Mouse (Mus musculus) liver, adult 2 months (tissue): Measurements from ENCODE around the gene Kcnj12. TPM values are rescaled to one million over a fixed set of nuclear protein-coding genes. Genes with fewer than 3 reads are reported as not detected.

Experiments used
- DNase-seq: peaks from one replicate; pipeline ENCODE4 v3.0.0-alpha.2; 2011; ENCODE audit warnings: low read depth, low spot score; ENCODE audit errors: extremely low read depth
- H3K27ac ChIP-seq: fragments of 200-500 bp; replicated peaks from 2 replicates; pipeline ENCODE4 v1.5.1; 2012; ENCODE audit warnings: low read depth, mild to moderate bottlenecking, control low read depth, inconsistent platforms, low read length; ENCODE audit not compliant: insufficient read depth
- H3K27me3 ChIP-seq: fragments of 200-500 bp; 2 replicates; pipeline ENCODE4 v1.6.1; 2012; ENCODE audit warnings: mild to moderate bottlenecking, moderate library complexity, low read length, inconsistent platforms; ENCODE audit not compliant: control insufficient read depth, insufficient read depth
- H3K36me3 ChIP-seq: fragments of 200-500 bp; 2 replicates; pipeline ENCODE4 v1.6.1; 2012; ENCODE audit warnings: low read length, inconsistent platforms; ENCODE audit not compliant: control insufficient read depth, insufficient read depth
- H3K4me1 ChIP-seq: fragments of 200-500 bp; 2 replicates; pipeline ENCODE4 v1.6.1; 2011; ENCODE audit warnings: low read length; ENCODE audit not compliant: control insufficient read depth, insufficient read depth
- H3K4me3 ChIP-seq: fragments of 200-500 bp; 2 replicates; pipeline ENCODE4 v1.5.1; 2011; ENCODE audit warnings: low read depth, mild to moderate bottlenecking, control low read depth, low read length, moderate library complexity; ENCODE audit not compliant: insufficient read depth
- H3K79me2 ChIP-seq: fragments of 200-500 bp; 2 replicates; pipeline ENCODE4 v1.6.1; 2012; ENCODE audit warnings: inconsistent platforms, mild to moderate bottlenecking, low read length, moderate library complexity; ENCODE audit not compliant: control insufficient read depth, insufficient read depth
- H3K9ac ChIP-seq: fragments of 200-500 bp; 2 replicates; pipeline ENCODE4 v1.6.1; 2012; ENCODE audit warnings: low read depth, mild to moderate bottlenecking, control low read depth, inconsistent platforms, low read length
- CTCF ChIP-seq: fragments of 200-500 bp; IDR thresholded peaks from 2 replicates; pipeline ENCODE4 v1.5.1; 2011; ENCODE audit warnings: low read depth, low read length, control low read depth
- POLR2A ChIP-seq: fragments of 200-500 bp; IDR thresholded peaks from 2 replicates; pipeline ENCODE4 v1.6.1; 2011; ENCODE audit warnings: low read length, control low read depth; ENCODE audit not compliant: insufficient read depth; ENCODE audit errors: extremely low read depth
- WGBS: fragments of 180-500 bp; shearing (Covaris S2); methylation state at CpG from one replicate; pipeline ENCODE4 v1.1.7; 2018; 5-methylcytosine and 5-hydroxymethylcytosine counted together
- polyA plus RNA-seq: library from polyadenylated mRNA; depleted of rRNA; stranded (reverse); fragments of >200 nt; gene quantifications from 2 replicates; pipeline ENCODE4 v1.2.3, GENCODE M21; 2012
- total RNA-seq: library from RNA; depleted of rRNA; stranded (reverse); fragments of >200 nt; gene quantifications from 2 replicates; pipeline ENCODE4 v1.2.3, GENCODE M21; 2014

Gene Kcnj12
- total and polyA plus RNA-seq, 2 experiments: not detected

DNA sequence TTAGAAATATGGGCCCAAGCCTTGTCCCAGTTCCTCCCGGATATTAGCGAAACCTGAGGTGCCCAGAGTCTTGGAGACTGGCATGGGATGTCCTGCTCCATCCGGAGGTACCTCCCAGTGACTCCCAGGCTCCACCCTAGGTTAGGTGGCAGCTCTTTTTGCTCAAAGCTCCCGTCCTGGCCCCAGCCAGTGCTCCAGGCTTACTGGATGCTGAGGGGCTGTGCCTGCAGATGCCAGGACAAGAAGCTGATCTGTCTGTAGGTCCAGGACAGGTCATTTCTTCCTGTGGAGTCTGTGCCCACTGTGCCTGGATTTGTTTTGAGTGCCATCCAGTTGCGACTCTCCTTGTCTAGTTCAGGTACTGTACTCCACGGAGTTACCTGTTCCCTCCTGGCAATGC, 43.3 kb downstream of the Kcnj12 start:
- H3K36me3 ChIP-seq: no peaks in the 10 kb centered on the region
- H3K4me1 ChIP-seq: no peaks in the 10 kb centered on the region
- H3K9ac ChIP-seq: no peak overlapping the region
- DNase-seq: no peak
- H3K27me3 ChIP-seq: no peaks in the 10 kb centered on the region
- 88% methylated on average over 6 of the region's 6 CpGs for WGBS
- TF ChIP-seq POLR2A (no peak), CTCF (no peak)
- no peaks in the 10 kb centered on the region for H3K79me2 ChIP-seq
- no peak overlapping the region for H3K27ac ChIP-seq
- no peak overlapping the region for H3K4me3 ChIP-seq

DNA sequence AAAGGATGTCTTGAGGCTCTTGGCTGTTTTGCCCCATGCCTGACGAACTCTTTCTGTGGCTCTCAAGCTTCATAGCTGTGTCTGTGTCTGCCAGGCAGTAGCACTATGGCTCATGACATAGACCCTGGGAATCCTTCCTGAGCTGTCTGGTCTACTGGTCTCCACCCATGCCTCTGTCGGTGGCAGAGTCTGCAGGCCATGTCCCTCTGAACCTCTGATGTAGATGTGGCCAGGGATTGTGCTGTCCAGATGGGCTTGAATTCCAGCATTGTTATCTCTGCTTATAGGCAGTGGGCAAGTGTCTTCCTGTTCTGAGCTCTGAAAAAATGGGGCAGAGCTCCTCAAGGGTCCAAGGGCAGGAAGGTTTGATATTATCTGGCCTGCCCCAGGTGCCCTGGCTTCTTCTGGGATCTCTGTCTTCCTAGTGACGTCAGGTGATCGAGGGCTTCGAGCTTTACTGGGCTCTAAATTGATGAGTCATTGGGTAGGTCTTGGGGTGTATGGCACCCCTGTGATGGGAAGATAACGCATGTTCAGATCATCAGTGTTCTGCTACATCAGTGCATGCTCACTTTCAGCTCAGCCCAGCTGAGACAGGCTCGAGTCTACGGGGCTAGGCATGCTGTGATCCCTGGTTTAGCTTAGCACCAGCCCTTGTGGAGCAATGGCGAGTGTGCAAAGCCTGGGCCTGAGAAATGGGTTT, 44.9 kb downstream of the Kcnj12 start:
- Histone ChIP-seq H3K27me3 (no peaks in the 10 kb centered on the region), H3K27ac (no peak overlapping the region), H3K4me3 (no peak overlapping the region), H3K4me1 (no peaks in the 10 kb centered on the region), H3K36me3 (no peaks in the 10 kb centered on the region), H3K79me2 (no peaks in the 10 kb centered on the region), H3K9ac (no peak overlapping the region)
- WGBS: 86% methylated on average over 9 of the region's 9 CpGs
- DNase-seq: no peak
- TF ChIP-seq POLR2A (no peak), CTCF (no peak)

DNA sequence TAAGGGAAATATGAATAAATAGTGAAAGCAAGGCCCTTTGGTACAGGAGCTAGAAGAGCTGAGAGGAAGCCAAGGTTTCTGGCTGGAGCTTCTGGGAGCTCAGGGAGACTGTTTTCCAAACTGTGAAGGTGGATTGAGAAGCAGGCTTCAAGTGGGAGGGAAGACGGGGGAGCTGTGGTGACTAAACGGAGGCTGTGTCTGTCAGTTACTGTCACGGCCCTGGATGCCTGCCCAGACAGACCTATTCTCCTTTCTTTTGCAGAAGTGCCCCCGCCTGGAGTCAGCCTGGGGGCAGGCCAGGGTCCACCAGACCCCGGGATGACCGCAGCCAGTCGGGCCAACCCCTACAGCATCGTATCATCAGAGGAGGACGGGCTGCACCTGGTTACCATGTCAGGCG, 46.5 kb downstream of the Kcnj12 start:
- Histone ChIP-seq H3K4me1 (no peaks in the 10 kb centered on the region), H3K27me3 (no peaks in the 10 kb centered on the region), H3K4me3 (no peak overlapping the region), H3K9ac (no peak overlapping the region), H3K79me2 (no peaks in the 10 kb centered on the region), H3K27ac (no peak overlapping the region), H3K36me3 (no peaks in the 10 kb centered on the region)
- TF ChIP-seq POLR2A (no peak), CTCF (no peak)
- no peak for DNase-seq
- 86% methylated on average over 10 of the region's 10 CpGs for WGBS

DNA sequence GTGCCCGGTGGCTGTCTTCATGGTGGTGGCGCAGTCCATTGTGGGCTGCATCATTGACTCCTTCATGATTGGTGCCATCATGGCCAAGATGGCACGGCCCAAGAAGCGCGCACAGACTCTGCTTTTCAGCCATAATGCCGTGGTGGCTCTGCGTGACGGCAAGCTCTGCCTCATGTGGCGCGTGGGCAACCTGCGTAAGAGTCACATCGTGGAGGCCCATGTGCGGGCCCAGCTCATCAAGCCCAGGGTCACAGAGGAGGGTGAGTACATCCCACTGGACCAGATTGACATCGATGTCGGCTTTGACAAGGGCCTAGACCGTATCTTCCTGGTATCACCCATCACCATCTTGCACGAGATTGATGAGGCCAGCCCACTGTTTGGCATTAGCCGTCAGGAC, 47.3 kb downstream of the Kcnj12 start:
- no peaks in the 10 kb centered on the region for H3K4me1 ChIP-seq
- no peak overlapping the region for H3K4me3 ChIP-seq
- no peak overlapping the region for H3K9ac ChIP-seq
- H3K27me3 ChIP-seq: no peaks in the 10 kb centered on the region
- no peak for DNase-seq
- H3K27ac ChIP-seq: no peak overlapping the region
- H3K79me2 ChIP-seq: no peaks in the 10 kb centered on the region
- no peaks in the 10 kb centered on the region for H3K36me3 ChIP-seq
- whole genome bisulfite sequencing: 97% methylated on average over 18 of the region's 18 CpGs
- no peak for TF ChIP-seq POLR2A
- no peak for TF ChIP-seq CTCF

DNA sequence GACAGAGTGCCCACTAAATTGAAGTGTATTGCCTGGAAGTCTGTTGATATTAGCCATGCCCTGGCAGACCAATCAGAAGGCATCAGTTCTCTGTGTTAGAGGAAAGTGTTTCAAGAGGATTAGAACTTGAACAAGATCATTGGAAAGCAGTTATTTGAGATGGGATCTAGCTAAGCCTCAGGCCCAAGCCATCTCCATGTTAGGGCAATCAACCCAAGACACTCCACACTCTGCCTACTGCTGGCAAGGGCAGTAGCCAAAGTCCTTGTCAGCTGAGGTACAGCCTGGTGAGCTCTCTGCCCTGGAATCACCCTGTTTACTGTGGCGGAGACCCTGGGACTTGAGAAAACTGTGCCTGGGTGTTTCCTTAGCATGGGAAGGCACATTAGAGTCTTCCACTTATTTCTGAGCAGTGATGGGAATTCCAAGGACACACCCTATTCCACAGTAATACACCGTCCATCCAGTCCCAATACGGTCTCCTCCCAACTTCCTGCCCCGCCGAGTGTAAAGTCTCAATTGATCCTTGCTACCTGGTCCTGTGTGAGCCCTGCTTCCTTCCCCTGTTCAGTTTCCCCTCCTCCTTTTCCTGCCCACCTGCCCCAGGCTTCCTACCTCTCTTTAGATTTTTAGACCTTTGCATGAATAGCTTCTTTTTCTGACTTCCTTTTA, 52.4 kb downstream of the Kcnj12 start:
- Histone ChIP-seq H3K4me1 (no peaks in the 10 kb centered on the region), H3K27me3 (no peaks in the 10 kb centered on the region), H3K27ac (no peak overlapping the region), H3K9ac (no peak overlapping the region), H3K4me3 (no peak overlapping the region), H3K36me3 (no peaks in the 10 kb centered on the region), H3K79me2 (no peaks in the 10 kb centered on the region)
- WGBS: 78% methylated on average over 5 of the region's 5 CpGs
- TF ChIP-seq CTCF (no peak), POLR2A (no peak)
- DNase-seq: no peak
